Mouse (Mus musculus) kidney, adult 8-10 months (tissue): ENCODE results near the gene Lgi4.
A peak's percentile ranks its signal among the peaks of the same experiment; 100 is the strongest.

Source experiments
- DNase-seq, 2 experiments: peaks; one replicate each; pipeline ENCODE4 v3.0.0; 2022

The Lgi4 gene

DNA sequence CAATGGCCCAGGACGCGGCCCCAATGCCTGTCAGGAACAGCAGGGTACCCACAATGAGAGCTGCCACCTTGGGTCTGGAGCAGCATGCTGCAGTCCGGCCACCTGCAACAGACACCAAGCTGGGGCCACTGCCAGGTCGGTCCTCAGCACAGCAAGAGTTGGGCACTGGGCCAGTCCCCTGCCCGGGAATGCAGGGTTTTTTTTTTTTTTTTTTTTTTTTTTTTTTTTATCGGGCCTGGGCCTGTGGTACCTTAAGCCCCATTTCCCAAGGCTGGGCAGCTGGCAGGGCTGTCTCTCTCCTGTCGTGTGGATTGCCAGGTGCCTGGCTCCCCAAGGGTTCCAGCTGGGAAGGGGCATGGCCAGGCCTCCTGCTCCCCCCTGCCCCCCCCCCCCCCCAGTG, 49.9 kb downstream of the Lgi4 start:
- DNase-seq = peak; percentile 77 to 81

DNA sequence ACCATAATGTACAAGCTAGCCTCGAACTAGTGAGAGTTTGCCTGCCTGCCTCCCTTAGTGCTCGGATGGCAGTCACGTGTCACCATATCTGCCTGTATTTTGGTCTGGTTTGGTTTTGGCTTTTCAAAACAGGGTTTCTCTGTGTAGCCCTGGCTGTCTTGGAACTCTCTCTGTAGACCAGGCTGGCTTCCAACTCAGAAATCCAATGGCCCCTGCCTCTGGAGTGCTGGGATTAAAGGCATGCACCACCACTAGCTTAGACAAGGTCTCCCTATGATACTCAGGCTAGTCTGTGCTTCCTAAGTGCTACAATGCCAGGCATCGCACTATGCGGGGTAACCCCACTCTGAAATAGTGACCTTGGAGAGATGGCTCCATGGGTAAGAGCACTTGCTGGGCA, 50.7 kb downstream of the Lgi4 start:
- no peak for DNase-seq

DNA sequence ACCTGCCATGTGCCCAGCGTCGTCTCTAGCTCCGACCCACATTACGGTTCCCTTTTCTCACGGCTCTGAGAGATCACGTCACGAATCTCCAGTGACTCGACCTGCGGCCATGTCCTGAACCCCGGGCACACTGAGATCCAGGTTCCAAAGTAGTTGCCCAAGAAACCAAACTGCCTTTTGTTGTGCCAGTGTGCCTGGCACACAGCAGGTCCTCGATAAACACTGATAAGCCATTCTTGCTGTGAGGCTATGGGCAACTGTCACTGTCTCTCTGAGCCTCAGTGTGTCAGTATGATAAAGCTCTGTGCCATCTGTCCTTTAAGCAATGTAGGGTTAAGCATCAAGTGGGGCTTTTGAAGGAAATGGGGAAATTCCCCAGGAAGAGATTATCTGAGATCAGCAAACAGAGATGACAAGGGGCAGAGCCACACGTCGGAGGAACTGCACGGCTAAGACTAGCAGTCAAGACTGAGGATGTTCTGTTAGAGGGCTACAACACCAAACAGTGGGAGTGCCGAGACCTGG, 51.8 kb downstream of the Lgi4 start:
- no peak for DNase-seq

DNA sequence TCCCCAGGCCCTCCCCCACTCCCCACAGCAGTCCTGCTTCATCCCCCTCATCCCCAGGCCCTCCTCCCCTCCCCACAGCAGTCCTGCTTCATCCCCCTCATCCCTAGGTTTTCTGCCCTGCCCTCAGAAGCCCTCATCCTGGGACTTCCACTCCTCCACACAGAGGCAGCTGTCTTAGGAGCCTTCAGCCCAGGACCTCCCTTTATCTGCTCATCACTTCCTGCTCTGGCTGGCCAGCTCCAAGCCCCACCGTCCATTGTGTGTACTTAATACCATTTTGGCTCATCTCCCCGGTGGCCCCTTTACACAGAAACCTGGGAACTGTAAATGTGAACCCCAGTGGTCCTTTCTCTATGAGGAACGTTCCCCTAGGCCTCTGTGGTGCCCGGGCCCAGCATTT, 52.9 kb downstream of the Lgi4 start:
- DNase-seq = no peak

DNA sequence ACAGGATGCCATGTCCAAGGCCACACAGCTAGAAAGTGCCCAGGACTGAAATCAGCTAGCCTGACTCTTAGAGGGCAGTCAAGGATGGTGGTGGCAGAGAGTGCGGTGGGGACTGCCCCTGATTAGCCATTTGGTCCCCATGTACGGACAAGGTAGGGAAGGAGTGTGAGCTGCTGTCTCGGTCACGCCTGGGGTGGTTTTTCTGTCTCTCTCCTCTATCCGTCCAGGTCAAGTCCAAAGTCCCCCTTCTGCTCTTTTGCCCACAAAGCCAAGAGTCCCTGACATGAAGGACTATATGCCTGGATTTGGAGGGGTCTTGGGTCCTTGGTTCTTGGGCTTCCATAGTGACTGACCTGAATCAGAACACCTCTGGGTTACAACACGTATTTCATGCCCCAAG, 54.7 kb downstream of the Lgi4 start:
- DNase-seq = peak; percentile 69 to 76

DNA sequence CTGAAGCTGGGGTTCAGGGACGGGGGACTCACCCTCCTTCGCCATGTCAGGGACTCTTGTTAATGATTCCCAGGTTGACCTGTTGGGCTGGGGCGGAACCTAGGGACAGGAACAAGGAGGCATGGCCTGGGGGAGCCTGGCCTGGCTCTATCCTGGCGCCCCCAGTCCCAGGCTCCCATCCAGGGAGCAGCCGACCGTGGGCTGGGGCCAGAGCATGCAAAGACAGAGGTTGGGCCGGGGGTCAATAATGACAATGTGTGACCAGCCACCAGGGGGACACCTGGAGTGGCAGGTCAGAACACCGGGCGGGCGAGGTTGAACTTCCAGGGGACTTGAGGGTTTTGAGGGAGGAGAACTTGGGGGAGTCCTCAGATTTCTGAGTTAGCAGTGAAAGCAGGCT, 55.5 kb downstream of the Lgi4 start:
- peak; percentile 77 to 79 for DNase-seq

DNA sequence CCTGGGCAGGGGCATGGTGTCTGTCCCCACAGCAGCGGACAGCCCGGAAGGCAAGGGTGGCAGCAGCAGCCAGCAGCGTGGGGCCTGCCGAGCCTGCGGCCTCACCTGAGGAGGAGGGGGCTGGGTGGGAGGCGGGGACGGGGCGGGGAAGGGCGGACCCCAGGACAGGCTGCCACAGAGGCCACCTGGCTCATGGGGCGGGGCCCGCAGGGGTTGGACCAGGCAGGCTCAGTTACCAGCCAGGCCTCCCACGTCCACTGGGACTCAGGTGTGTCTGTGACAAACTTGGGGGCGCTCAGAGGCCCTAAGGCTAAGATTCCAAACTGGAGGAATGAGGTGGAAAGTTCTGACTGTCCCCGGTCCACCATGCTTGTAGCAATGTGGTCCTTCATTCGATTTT, 56.0 kb downstream of the Lgi4 start, which contains the start of gene Hpn:
Gene Hpn (minus strand): TSS at position 109 of the 400 bp plus-strand sequence.
- DNase-seq = peak; percentile 88 to 89

DNA sequence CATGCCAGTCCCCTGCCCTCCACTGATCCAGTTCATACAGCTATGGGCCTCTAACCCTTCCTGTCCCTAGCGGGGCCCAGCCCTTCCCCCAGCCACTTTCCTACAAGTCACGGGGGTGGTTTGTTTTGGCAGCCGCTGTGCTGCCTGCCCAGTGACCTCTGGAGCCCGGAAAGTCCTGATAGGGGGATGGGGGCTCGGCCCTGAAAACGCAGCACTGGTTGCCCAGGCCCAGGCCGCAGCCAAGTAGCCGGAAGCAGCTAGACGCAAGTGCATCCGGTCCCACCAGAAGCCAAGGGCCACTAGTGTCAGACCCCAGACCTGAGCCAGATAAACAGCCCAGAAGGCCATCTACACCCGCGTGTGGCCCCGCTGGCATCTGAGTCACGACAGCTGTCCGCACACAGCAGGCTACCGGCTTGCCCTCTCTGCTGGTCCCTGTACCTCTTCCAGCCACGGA, 56.5 kb downstream of the Lgi4 start:
- peak; percentile 92 to 95 for DNase-seq

DNA sequence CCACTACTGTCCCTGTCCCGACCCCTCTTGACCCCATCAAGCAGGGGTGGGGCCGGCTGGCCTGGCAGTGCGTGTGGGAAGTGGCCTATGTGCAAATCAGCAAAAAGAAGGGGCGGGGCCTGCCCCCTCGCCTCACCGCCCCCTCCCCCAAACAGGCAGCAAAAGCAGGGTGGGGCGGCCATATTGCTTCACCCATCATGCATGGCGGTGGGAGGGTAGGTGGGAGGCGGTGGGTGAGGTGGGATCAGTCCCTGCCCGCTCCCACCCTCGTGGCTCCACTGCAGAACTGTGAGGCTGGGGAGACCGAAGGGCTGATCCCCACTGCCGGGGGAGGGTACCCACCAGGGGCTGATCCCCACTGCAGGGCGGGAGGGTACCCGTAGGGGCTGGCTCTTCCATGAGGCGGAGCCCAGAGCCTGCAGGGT, 57.6 kb downstream of the Lgi4 start:
- no peak for DNase-seq

DNA sequence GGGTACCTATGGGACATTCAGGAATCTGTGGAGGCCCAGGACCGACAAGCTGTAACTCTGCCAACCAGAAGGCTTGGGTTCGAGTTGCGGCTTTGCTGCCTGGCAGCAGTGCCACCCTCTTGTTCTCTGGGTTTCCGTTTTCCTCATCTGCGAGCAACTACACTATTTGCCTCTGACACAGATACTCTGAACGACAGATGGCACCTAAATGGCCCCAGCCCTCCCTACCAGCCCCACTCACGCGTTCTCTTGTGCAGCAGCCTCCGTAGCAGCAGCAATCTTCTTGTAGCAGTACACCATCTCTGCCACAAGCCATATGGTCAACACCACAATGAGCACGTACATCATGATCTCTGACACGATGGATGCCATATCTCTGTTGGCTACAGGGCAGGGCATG, 58.3 kb downstream of the Lgi4 start:
- no peak for DNase-seq

DNA sequence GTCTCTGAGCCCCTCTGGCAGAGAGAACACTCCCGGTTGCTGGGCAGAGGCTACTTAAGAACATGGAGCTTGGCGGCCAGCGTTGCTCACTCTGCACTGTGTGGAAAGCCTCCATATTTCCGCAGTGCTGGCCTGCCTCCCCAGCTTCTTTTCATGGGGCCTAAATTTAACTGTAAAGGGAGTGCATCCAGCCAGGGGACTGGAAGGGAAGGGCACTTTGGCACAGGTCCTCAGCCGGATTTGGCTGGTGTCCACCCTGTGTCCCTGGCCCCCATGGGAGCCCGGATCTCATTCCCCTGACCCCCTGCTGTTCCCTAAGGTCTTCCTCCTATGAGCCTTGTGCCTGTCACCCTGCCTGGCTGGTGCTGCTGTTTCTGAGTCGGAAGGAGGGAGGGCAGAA, 59.3 kb downstream of the Lgi4 start:
- DNase-seq = peak in 1 of 2 experiments; percentile 39

DNA sequence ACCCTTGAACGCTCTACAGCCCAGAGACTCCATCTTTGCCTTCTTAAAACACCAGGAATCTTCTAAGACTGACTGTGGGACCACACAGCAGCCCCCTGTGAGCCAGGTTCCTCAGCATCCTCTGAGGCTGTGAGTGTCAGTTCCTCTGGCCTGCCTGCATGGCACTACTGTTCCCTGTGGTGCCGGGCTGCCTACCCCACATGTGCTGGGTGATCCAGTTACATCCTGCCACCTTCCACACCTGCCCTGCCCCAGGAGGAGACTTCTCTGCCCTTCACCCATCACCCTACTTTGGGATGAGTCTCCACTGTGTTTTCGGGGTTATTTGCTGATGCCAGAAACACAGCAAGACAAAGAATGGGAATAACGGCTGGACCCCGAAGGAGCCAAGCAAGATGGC, 60.4 kb downstream of the Lgi4 start:
- DNase-seq = no peak
